Mouse (Mus musculus) spleen, postnatal 10 days (tissue): ENCODE measurements around the gene Zfp316.

Source experiments
- DNase-seq, 2 experiments: peaks; one replicate each; pipeline ENCODE4 v3.0.0; 2021 to 2022; ENCODE audit warnings: low spot score in 2 of 2

Zfp316 gene

DNA sequence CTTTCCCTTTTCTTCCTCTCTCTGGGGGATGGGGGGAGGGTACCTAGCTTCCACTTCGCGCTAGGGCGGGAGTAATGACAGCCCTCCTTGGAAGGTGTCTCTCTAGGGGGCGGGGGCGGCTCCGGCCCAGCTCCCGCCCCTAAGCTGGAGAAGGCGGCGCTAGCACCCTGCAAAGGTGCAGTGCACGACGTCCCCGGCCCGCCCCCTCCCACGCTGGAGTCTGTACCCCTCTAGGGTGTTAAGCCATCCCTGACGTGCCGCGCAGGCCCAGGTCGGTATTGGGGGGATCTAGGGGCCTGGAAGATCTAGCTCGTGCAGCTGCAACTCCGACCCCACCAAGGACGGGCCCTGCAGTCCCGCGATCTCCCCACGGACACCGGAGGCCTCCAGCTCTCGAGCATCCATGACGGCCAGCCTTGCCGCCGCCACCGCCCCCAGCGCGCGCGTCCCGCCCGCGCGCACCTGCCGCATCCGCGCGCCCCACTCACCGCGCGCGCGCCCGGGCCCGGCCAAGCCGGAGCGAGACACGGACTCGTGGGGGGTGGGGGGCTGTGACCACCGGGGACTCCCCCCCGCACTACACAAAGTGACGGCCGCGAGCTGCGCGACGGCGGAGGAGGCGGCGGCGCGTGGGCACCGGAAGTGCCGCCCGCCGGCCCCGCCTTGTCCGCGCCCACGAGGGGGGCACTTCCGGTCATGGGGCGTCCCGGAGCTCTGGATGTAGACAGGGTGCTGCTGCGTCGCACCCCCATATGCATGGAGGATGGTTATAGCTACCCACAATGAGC, at the start of gene Zfp316:
Gene Zfp316 (minus strand): TSS at position 660 of the 788 bp plus-strand sequence.
- peak; percentile 35 to 58 for DNase-seq

DNA sequence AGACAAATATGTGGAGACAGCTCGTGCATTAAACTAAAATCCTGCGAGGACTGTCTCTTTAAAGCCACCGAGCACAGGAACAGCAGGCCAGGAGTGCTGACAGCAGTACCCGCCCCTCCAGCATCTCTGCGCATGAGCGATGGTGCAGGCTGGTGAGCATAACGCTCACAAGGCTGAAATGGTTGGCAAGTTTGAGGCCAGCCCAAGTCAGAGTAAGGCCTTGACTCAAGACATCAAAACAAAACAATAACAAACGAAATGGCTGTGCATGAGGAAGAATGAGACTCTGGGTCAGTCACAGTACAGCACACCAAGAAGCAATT, 47.4 kb upstream of the Zfp316 start:
- no peak for DNase-seq

DNA sequence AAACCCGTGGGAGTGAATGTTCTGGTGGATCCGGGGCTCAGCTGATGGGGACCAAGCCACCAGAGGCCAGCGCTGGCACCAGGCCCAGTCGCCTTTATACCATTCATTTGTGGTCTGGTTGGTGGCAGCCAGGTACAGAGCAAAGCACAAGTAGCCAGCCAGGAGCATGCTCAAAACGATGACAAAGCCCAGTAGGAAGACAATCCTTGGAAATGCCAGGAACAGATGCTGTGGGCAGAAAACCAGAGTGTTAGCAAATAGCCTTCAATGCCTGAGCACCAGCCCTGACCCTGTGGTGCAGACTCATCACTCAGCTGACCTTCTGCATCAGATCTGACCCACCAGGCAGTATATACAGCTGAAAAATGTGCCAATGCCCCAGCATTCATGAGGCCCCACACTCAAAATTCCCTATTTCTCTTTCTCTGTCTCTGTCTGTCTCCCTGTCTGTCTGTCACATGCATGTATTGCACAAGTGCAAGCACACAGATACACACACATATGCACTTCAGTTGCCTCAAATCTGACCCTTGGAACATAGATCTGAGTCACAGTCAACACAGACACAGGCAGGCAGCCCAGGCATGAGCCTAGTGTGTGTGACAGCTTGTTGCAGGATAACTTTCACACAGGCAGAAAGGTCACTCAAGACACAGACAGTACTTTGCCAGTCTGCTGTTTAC, 46.9 kb upstream of the Zfp316 start:
- no peak for DNase-seq

DNA sequence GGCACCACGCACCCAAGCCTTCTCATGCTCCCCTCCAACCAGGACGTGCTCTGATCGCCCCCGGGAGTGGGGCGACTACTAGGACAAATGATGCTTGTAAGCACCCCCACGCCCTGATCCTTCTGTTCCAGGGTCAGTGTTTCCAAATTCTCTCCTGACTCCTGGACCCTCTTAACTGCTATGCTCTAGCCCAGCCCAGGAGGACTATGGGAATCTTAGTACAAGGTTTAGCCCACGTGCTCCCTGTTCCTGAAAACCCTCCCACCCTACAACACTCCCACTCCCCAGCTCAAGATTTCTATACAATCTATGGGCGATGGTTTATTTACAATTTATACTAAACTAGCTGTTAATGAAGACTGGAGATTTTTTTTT, 45.7 kb upstream of the Zfp316 start:
- no peak for DNase-seq

DNA sequence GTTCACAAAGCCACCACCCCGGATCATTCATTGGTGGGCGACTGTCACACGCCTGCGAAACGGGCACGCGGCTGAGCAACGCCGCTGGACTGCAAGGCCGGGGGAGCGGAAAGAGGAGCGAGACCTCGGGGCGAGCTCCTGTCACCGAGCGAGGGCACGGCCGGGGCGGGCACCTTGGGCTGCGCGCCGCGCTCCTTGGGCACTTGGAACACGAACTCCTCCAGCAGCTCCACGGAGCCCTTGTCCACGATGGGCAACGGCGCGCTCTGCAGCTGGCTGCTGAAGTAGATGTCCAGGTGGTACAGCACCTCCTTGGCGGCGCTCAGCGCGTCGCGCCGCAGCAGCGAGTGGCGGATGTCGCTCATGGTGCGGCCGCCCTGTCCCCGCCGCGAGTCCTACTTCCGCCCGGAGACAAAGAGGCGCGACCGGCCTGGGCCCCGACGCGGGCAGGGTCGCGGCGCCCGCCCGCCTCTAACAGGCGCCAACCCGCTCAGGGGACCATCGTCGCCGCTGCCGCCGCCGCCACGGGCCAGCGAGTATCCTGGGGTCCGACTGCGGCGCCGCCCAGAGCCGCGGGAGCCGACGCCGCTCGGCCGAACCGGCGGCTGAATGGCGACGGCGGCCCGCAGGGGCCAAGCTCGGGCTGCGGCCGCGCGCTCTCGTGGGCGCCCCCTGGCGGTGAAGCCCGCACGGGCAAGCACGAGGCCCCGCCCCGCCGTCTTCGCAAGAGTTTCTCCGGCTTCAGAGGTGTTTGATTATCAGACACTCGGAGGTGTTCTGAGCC, 45.1 kb upstream of the Zfp316 start, which contains the start of gene E130309D02Rik:
Gene E130309D02Rik (minus strand): TSS at position 631 of the 784 bp plus-strand sequence.
- peak; percentile 95 to 96 for DNase-seq

DNA sequence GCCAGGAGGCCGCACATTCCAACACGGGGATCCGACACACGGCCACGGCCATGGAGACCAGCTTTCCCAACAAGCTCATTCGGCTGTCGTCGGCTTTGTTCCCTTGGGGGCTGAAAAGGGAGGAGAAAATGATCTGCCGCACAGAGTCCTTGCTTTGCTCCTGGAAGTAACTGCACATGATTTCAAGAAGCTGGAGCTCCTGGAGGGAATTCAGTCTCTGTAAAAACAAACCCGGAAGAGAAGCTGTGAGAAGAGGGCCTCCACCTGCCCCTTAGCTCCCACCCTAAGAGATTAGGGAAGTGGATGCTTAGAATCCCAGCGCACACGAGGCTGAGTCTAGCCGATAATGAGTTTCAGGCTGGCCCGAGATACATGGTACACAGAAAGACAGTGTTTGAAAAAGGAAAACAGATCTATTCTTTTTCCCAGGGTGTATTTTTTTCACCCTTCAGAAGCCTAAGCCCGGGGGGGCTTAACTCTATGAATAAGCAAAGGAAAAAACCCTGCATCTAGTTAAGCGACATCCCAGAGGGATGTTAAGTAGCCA, 44.4 kb upstream of the Zfp316 start:
- DNase-seq: peak in 1 of 2 experiments; percentile 19

DNA sequence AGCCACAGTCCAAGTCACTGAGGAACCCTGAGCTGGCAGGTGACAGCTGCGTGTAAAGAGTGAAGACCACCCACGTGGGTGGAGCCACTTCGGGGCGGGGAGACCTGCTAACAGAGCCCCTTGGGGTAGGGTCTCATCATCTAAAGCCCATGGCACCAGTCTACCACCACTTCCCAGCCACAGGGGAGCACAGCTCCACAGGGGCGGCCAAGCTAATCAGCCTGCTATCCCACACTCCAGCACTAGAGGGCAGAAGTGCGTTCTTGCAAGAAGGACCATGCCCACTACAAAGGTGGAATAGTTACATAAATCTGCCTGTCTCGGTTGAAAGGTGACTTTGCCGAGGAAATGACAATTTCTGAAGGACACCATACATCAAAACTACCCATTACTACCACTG, 42.1 kb upstream of the Zfp316 start:
- DNase-seq: peak; percentile 83 to 92

DNA sequence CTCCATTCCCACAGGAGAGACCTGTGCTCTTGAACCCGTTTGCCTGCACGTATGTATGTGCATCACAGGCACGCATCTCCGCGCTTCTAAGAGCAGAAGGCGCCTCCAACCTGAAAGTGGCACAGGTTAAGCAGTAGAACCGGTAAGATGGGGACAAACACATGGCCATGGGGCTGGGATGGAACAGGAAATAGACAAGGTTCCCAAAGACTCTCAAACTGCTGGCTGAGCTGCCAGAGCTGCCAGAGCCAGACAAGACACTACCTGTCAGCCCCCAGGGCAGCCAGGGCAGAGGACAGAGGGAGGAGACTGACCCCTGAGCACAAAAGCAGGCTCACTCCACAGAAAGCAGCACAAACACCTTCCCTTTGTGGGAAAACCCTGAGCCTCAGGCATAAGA, 40.1 kb upstream of the Zfp316 start:
- no peak for DNase-seq

DNA sequence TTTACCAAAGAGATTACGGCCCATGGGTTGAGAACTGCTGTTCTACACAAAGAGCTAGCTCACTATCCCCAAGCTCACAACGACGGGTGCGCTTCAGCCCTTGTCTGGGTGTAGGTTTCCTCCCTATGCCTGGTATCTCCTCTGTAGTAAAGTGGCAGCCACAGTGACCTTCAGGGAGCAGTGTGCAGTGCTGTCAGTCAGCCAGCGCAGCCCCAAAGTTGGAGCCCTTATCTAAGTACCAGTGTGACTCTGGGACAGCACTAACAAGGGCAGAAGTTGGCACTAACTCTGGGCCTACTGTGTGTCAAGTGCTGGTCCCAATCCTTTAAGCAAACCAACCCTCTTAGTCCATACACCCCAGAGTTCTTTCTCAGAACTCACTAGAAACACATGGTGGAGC, 39.0 kb upstream of the Zfp316 start:
- no peak for DNase-seq

DNA sequence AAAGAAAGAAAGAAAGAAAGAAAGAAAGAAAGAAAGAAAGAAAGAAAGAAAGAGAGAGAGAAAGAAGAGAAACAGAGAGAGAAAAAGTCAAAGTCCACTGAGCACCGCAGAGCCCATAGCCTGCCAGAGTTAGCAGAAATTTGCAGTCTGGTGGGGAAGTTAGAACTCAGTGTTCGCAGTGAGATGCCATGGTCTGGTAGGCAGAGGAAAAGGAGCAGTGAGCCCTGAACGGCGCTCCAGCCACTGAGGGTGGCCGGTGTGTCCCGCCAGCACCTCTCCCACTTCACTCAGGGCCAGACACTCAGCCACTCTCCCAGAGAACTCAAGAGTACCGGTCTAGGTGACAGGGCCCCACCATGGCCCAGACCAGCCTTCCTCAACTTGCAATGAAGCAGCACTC, 34.4 kb upstream of the Zfp316 start:
- DNase-seq: no peak

DNA sequence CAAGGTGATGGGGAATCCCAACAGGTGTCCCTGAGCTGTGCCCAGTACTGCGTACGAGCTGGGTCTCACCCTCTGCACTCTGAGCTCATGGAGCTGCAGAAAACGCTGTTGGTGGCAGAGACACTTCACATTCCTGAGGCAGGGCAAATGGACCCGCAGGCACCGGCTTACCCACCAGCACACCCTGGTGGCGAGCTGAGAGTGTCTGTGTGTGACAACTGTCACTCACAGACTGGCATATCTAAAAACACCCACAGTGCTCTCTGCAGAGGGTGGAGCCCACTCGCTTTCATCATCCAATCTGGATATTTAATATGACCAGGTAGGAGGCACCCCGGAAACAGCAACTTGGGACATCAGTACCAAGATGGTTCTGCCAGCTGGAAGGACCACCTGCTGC, 31.5 kb upstream of the Zfp316 start:
- DNase-seq: no peak

DNA sequence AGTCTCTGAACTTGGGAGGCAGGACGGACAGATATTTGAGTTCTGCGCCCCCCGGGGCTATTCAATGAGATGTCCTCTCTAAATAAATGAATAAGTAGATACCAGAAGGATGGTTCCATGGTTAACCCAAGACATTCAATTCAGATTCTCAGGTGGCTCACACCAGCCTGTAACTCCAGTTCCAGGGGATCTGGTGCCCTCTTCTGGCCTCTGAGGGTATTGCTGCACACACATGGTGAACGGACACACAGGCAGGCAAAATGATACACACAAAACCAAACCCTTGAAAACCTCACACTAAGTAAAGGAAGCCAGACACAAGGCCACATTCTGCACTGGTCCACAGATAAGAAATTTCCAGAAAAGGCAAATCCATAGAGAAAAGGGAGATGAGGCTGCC, 29.9 kb upstream of the Zfp316 start:
- peak; percentile 62 to 77 for DNase-seq

DNA sequence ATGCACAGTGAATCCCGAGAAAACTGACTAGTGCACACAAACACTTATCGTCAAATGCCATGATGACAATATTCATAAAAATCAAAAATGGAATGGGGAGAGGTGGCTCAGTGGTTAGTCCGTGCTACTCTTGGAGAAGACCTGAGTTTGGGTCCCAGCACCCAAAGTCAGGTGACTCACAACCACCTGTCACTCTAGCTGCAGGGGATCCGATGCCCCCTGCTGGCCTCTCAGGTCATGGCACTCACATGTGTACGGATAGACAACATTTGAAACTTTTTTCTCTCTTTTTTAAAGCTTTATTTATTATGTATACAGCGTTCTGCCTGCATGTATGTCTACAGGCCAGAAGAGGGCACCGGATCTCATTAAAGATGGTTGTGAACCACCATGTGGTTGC, 28.6 kb upstream of the Zfp316 start:
- DNase-seq: no peak

DNA sequence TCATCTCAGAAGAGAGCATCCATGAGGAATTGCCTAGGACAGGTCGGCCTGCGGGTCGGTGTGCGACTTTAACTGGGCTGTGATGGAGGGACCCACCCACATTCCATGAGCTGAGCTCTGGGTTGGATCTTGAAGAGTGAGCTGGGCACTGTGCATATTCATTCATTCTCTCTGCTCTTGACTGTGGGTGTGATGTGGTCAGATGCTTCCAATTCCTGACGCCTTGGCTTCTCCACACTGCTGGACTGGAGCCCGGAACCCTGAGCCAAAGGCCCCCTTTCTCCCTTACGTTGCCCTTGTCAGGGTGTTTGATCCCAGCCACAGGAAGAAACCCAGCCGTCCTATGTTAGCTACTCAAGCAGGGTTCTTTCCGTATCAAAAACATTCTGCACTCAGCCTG, 28.2 kb upstream of the Zfp316 start:
- no peak for DNase-seq

DNA sequence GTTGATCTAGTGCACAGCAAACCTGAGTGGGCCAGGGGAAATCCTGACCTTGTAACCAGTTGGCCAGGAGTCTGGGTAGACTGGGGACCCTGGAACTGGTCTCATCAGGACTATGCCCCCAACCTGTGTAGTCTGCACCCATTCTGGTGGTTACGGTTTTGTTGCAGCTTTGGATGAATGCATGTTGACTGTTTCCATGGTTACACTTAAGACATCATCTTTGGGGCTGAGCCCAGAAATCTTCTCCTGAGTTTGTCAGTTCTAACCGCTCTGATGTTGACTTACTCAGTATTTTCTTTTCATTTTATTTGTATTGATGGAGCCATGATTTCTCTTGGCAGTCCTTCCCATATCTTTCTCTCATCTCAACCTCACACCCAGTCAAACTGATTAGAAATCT, 25.5 kb upstream of the Zfp316 start:
- DNase-seq: no peak

DNA sequence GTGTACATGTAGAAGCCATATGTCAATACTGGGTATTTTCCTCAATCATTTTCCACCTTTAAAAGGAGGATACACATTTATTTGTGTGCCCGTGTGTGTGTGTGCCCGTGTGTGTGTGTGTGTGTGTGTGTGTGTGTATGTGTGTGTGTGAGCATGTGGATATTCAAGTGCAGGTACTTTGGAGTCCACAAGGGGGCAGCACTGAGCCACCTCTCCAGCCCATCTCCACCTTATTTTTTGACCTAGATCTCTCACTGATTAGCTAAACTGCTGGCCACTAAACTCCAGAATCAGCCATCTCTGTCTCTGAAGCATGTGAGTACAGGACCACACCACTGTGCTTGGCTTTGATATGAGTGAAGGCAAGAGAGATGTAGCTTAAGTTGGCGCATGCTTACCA, 25.0 kb upstream of the Zfp316 start:
- DNase-seq: no peak

DNA sequence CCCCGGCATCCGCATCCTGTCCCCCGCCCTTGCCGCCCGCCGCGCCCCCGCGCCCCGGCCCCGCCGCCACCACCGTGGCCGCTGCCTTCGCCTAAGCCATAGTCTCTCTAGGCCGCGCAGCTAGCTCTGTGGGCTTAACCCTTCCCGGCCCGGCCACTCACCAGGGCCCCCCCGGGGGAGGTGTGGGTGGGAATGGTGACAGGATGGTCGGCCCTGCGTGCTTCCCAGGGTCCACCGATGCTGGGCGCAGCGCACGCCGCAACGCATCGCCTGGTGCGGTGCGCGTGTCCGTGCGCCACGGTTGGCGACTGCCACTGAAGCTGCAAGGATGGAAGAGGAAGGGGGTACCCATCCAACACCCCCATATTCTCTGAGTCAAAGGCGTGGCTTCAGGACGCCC, 23.6 kb upstream of the Zfp316 start, which contains the start of gene Zfp853:
Gene Zfp853 (minus strand): TSS at position 220 of the 400 bp plus-strand sequence.
- DNase-seq: no peak

DNA sequence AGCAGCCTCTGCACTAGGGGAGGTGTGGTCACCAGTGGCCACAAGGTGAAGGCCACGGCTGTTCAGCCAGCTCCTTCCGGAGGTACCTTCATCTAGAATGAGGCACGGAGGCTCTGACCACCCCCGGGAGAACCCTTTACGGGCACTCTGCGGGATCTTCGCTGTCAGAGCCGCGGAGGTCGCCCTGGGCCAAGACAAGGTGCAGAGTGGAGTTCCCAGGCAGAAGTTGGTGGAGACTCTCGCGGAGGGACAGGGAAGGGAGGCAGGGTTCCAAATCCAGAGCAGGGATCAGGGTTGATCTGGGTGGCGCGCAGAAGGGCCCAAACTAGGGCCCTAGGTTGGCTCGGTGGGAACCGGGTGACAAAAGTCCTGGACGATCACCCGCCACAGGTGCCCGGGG, 23.1 kb upstream of the Zfp316 start:
- no peak for DNase-seq

DNA sequence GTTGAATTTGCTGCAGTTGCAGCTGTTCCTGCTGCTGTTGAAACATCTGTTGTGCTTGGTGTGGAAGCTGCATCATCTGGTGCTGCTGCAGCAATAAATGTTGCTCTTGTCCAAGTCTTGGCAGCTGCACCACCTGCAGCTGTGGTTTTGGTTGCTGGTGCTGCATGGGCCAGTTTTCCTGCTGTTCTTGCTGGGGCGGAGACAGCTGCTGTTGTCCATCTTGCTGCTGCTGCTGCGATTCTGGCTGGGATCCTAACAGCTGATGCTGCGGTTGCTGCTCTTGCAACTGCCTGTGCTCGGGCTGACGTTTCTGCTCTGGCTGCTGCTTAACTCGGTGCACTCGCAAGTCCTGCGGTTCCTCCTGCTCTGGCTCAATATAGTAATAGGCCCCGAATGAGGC, 19.5 kb upstream of the Zfp316 start:
- DNase-seq: no peak

DNA sequence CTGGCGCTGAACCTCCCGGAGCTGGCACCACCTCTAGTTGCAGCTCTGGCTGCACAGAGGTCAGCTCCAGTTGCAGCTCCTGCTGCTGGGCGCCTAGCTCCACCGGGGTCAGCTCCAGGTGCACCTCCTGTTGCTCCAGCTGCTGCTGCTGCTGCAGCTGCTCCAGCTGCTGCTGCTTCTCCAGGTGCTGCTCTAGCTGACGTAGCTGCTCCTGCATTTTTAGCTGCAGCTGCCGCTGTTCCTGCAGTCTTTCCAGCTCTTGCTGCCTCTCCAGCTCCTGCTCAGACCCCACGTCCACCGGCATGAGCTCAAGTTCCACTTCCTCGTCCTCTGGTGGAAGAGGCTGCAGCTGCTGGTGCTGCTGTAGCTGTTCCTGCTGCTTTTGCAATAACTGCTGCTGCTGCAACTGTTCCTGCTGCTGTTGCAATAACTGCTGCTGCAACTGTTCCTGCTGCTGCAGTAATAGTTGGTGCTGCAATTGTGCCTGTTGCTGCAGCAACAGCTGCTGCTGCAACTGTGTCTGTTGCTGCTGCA, 18.6 kb upstream of the Zfp316 start:
- DNase-seq: no peak

DNA sequence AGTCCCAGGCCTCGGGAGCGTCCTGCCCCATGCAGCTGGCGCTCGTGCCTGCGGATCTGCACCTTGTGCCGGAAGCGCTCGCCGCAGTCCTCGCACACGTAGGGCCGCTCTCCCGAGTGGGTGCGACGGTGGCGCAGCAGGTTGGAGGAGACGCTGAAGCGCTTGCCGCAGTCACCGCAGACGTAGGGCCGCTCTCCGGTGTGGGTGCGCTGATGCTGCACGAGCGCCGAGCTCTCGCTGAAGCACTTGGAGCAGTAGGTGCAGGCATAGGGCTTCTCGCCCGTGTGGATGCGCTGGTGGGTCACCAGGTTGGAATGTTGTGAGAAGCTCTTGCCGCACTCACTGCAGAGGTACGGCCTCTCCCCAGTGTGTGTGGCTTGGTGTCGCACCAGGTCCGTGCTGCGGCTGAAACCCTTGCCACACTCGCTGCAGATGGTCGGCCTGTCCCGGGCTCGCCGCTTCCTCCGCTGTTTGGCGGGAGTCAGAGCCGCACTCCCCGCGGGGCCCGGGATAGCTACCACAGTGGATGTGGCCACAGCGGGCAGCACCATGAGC, 18.0 kb upstream of the Zfp316 start:
- no peak for DNase-seq

DNA sequence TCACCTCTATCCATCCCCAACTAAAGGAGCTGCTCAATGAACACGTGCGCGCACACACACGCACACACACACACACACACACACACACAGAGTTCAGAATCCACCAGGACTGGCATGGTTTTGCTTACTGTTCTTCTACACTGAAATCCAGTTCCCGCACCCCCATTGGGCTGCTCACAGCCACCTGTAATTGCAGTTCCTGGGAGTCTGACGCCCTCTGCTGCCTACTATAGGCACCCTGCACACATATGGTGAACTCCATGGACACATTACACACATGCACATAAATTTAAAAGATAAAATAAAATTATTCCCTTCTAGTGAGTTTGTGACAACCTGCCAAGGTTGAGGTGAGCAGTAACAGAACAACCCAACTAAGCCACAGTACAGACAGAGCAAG, 14.9 kb upstream of the Zfp316 start:
- no peak for DNase-seq
